Mouse (Mus musculus) cerebellum, adult (tissue): ENCODE data around the gene 1700113H08Rik.

ENCODE experiments used
- ATAC-seq: cut with Nextera tagmentation; 2 replicates; pipeline ENCODE4 v1.9.2; 2017; ENCODE audit warnings: mild to moderate bottlenecking, moderate library complexity, mixed read lengths; ENCODE audit not compliant: insufficient number of reproducible peaks, low FRiP score, low TSS enrichment

1700113H08Rik gene

DNA sequence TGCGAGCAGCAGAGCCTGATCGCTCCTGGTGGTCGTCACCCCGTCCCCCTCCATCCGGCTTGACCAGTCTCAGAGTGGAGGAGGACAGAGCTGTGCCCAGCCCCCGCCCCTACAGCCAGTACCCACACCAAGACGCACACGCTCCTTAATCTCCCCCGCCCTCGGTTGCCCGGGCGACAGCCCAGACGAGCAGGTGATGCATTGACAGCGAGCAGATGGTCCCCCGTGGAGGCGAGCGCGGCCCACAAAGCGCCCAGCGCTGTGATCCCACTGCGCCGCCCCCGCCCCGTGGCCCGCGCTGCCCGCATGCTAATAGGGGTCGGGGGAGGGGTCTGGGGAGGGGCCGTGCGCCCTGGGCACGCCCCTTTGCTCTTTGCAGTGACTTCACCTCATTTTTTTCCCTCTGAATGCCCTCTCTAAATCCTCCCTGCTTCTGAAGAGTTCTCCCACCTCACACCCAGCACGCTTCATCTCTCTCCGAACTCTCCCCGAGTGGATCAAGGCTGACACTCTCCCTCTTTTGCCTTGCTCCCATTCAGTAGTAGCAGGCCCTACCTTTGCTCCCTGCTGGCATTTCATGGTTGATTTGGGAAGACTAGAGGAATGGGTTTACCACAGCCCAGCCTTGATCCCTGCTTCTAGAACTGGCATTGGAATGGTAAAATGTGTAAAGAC, 543 bp downstream of the 1700113H08Rik start:
- ATAC-seq = peak; percentile 57

DNA sequence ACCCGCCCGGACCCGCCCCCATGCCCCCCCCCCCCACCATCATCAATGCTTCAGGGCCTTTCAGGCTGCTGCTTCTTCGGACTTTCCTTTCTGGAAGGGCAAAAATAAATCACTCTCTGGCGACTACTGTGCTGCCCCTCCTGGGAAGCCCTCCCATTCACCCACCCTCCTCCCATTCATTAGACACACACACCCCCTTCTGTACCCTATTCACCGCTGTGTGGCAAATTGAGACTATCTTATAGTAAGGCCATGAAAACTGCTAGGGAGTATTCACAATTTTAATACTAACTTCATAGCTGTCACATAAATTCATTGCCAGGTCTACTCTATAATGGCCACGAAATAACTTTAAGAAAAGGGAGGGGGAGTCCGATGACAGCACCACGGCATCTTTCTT, 1.1 kb downstream of the 1700113H08Rik start:
- no peak for ATAC-seq

DNA sequence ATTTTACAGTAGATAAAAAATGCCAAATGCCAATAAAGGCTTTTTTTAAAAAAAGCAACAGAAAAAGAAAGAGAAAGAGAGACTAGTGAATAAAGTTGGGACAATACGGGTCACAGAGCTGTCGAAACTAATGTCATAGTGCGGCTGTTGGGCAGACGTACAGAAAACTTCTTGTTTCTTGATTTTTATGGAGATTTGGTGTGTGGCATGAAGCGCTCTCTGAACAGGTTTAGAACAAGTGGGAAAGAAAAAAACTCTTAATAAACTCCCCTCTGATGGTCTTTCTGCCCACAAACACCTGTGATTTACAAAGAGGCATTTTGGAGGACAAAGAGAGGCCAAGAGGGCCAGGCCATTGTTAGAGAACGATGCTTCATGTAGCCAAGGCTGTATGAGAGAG, 1.6 kb downstream of the 1700113H08Rik start:
- ATAC-seq = no peak

DNA sequence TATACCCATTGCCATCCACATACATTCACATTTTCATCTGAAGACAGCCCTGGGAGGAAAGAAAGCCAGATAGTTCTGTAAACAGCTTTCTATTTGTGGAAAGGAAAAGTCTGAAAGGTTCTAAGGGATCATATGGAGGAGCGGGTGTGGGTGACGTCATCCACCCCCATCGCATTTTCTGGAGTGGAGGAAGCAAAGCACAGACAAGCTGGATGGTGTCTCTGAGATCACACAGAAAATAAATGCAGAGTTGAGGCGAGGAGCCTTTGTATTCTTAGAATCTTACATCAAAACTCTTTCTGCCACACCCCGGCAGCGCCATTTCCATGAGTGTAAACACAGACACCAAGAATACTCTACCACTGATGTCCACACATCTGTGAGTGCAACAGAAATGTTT, 26.4 kb downstream of the 1700113H08Rik start:
- no peak for ATAC-seq

DNA sequence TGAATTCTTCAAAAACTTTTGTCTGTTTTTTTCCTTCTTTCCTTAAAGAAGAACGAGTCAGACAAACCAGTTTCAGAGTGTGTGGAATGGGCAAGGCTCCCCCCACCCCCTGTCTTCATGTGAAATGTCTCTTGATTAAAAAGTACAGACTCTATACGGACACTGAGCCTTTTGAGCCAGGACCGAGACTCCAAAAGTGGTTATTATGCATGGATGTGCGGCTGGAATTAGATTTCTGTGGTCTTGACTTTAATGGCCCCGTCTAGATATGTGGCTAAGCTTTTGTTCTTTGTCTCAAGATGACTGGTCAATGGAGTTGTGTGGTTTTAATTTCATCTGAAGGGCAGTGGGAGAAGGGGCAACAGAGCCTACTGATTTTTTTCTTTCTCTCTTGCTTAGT, 29.8 kb downstream of the 1700113H08Rik start:
- ATAC-seq = no peak

DNA sequence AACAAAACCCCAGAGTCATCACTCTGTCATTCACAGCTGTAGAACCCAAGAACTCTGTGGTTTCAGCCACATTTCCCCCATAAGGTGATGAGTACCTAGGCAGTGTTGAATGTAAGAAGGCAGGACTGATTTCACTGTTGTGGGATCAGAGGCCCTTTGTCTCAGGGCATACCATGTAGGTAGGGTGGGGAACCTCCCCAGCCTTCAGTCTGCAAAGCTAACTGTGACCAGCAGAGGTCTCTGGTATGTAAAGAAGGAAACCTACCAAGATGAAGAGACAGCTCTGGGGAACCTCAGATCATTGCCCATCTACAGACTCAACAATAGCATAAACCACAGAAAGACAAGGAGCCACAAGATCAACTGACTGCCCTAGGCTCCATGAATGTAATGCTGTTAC, 36.4 kb downstream of the 1700113H08Rik start:
- no peak for ATAC-seq

DNA sequence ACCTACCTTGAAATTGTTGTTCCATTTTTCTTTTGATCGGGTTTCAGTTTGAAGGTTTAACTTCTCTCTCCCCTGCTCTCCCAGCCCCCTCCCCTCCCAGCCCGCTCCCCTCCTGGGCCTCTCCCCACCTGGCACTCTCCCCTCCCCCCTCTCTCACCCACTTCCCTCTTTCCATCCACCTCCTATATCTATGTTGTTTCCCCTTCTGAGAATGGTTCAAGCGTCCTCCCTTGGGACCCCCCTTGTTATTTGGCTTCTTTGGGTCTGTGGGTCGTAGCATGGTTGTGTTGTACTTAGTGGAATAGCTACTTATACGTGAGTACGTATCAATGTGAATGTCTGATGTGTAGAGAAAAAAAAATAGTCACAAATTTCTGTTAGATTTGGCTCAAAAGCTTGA, 40.9 kb downstream of the 1700113H08Rik start:
- no peak for ATAC-seq

DNA sequence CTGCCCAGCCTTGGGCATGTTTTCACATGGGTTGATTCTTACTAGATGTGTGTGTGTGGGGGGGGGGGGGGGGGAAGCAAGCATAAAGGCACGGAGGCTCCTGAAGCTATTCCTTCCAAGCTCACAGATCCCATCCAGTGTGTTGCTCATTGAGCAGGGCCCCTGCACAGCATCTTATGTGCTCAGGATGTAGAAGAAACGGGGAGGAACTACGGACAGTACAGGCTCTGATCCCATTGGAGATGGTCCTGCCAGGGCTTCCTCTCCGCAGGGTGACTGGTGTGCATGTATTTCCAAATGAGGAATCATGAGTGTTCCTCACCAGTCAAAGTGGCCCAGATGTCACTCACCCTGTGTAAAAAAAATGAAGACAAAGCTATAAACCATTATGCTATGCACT, 42.8 kb downstream of the 1700113H08Rik start:
- no peak for ATAC-seq

DNA sequence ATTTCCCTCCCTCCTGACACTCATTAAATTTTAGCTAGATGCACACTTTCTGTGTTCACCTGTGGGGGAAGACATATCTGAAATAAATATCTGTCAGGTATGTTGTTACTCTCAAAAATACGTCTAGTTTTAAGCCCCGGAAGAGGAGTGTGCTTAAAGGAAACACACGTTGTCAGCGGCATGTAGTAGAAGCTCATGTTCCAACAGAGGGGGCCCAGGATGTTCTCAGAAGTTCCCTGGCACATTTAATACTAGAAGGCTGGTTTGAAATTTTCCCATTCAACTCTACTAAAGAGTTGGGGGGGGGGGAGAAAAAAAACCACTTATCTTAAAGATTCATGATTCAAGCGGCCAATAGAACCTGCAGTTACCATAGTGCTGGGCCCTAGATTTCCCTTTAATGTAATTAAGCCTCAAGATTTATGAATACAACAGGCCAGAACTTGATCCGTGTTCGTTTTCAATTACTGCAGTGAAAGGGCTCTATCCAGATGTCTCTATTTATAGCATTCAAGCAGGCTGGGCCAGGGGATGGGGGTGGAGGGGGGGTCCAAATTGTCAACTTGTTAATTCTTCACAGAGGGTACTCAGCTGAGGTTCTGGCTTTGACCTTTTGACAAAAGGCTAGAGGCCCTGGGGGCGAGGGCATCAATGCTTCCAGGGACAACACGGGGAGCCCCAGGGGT, 43.6 kb downstream of the 1700113H08Rik start:
- ATAC-seq = no peak

DNA sequence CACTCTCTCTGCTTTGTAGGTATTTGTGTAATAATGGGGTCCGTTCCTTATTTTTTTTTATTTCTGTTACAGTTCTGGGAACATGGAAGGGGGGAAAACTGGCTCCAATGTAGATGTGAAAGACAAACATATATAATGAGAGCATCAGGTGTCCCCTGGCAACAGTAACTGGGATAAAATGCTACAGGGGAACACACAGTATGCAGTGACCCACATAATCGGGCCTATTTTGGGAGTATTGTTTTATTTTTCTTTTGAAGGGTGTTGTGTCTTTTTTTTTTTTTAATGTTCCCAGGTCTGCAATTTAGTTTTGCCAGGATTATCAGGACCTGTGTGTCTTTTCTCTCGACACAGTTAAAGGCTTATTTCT, 44.1 kb downstream of the 1700113H08Rik start:
- no peak for ATAC-seq

DNA sequence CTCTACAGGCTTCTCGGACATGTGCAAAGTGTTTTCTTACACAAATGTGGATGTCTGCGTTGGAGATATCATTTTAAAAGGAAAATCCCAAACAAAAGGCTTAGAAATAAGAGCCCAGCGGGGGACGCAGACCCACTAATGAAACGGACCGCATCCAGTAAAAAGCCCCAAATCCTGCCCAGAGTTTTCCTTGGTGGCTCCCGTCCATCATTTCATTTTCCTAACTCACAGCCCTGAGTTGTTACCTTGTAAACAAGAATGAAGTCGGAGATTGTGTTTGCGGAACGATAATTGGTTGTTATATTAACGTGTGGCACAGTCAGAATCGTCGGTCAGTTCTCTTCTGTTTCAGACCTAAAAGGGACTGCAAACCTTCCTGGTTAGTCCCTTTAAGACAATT, 44.6 kb downstream of the 1700113H08Rik start:
- ATAC-seq = no peak

DNA sequence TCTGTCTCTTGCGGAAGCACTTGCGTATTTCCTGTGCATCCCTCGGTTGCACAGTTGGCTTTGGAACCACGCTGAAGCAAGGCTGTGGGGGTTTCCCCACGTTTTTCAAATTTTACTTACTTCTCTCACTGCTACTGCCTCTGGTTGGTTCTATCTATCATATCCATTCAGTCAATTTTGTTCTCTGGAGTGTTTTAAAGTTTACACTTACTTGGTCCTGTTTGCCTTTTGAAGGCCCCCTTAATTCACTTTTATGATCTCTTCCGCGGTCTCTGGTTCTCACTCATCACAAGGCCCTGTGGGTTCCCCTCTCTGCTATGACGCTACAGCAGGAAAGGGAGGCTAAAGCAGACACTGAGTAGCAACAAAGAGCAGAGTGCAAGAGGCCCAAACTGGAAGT, 45.4 kb downstream of the 1700113H08Rik start:
- no peak for ATAC-seq

DNA sequence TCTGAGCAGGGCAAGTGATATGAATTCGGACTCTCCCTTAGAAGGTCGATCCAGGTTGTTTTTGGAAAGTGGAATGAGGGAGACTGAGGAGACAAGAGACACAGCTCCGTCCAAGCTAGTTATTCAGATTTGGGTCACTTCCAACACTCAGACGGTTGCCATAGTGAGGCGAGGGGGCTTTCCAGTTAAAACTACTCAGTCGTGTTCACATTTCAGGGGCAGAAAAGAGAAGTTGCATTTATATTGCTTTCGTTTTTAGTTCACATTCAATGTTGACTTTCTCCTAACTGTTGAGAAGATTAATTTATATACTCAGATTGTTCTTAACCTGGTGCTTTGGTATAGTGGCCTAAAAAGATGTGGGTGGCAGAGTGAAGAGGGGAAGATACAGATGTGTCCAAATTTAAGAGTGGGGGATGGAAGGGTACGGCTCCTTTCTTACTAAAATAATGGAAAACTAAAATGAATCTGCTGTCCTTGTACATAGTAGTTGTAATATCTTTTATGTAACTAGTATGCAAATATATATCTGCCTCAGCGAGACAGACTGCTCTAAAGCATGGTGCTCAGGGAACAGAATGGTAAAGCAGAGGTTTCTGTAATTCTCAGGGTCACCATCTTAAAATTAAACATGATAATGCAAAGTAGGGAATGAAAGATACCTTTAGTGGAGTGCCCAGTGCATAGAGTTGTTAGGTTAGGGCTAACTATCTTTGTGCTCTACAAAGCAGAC, 49.9 kb downstream of the 1700113H08Rik start:
- ATAC-seq = no peak

DNA sequence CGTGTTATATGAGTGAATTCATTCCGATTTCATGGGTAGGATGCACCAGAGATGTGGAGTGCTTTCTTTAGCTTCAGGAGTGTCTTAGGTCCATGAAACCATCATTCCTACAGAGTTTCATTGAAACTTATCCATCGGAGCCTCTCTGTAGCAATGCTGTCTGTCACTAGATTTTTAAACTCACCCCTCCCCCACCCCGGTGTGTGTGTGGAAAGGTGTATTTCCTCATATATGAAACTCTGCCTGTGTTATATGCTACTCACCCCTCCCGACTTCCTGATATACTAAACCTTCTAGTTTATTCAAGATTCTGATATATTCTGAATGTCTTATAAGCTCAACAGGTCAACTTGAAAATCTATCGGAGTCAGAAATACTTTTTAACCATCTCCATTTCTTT, 50.5 kb downstream of the 1700113H08Rik start:
- no peak for ATAC-seq

DNA sequence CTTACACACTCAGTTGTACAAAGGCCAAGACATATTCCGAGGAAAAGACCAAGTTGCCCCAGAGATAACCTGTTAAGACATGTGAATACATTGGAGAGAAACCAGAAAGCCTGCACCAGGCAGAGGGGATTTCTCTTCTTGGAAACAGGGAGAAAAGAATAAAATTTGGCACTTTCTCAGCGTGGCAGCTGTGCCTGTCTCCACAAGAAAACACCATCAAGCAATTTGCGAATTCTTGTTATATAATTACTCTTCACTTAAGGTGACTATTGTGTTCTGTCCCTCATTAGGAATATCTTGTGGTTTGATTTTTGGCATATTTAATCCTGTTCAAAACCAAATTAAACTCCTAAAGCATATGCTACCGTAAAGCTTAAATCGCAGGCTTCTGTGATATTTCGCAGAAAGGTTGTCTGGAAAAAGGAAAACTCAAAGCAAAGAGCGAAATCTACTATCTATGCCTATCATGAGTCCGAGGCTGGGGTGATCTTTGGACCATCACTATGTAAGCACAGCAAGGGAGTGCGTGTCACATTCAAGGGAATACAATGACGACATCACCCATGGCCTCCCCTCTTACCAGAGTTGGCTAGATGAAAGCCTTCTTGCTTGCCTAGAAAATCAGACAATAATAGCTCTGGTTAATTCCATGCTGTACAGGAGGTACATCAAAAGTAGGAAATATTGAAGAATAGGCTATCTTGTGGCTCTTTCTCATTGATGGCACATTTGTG, 51.4 kb downstream of the 1700113H08Rik start:
- no peak for ATAC-seq

DNA sequence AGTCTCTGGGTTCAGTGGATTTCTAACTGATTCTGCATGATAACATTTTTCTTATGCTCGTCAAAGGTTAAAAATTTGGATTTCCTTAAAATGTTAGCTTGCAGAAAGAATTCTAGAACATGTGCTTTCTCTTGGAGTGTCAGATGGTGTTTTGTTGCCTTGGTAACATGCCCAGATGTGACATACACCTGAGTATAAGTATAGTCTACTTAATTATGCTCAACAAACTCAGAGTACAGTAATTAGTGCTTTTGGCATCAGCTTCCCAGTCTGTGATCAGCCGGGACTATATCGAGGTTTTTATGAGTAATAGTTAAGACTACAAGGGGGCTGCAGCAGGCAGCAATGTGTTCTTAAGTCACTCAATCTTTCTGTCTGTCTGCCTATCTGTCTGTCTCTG, 53.1 kb downstream of the 1700113H08Rik start:
- no peak for ATAC-seq

DNA sequence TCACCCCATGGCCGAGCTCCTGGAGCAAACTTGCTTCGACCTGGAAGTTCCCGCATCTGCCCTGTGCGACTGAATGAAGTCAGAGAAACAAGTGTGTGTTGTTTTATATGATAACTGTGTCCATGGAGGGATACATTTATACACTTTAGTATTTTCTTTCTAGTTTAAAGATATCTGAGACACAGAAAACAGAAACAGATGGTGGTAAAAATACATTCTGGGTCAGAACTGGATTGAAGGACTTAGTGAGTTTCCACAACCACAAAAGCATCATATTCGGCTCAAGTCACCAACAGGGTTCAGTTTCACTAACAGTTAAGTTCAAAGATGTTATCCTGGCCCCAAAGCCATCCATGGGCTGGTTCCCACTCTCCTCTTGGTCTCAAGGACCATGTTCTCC, 67.2 kb downstream of the 1700113H08Rik start:
- ATAC-seq = no peak

DNA sequence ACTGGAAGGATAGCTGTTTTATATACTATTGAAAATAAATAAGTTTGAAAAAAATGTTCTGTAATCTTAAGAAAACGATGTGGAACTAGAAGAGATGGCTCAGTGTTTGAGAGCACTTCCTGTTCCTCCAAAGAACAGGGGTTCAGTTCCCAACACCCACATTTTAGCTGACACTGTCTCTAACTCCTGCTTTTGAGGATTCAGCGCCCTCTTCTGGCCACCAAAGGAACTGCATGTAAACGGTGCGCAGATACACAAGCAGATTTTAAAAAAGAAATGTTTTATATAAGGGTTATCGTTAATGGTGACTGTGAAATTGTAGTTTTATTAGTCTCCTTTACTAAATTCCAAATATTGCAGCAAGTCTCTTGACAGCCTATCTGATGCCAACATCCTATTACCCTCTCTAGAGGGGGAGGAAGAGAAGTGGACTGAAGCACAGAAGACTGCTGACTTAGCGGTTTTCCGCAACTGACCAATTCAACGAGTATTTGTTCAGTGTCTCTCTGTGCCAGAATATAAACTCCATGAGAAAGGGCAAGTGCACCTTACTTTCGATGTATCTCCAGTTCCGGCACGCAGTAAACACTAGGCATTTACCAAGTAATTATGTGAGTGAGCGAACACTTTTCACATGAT, 68.5 kb downstream of the 1700113H08Rik start:
- ATAC-seq = no peak

DNA sequence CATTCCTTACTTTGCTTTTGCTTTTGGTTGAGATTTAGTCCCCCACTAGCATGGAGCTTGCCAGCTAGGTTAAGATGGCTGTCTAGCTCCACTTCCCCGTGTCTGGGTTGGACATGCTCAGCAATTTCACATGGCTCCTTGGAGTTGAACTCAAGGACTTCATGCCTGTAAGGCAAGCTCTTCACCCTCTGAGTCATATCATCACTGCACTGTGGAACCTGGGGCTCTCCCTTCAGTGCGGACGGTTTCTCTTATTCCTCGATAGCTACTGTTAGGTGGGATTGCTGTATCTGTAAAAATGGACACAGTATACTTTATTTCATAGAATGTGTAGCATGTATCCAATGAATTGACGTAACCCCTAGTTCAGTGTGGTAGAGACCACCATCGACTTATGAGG, 93.2 kb downstream of the 1700113H08Rik start:
- ATAC-seq = no peak

DNA sequence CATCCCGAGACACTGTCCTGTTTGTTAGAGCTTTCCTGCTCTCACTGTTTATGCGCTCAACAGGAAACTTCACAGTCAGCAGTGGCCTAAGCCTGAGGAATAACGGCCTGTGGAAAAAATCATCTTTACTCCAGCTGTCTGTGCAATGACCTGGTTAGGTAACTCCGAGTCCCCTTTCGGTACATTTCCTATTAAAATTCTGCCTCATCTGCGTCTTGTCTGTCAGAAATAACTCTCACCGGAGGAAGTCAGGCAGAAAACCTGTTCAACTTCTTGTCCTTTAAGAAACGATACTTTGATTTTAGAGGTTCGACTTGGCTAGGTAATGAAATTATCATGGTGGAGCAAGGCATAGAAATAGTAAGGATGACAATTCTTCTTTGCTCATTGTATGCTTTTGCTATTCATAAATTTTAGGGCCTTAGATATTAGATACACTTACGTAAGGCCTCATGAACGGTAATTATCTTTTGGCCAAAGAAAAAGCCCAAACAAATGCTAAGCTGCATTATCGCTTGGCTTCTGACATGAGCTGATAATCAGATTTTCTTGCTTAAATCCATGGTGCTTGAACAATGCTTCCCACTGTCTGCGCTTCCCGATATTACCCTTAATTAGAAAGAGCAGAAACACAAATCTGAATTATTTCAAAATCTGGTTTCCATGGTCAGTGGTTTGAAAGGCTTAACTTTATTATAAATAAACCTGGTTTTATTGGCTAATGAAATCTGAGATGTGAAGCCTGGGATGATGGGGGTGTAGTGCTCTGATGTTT, 96.1 kb downstream of the 1700113H08Rik start:
- ATAC-seq = no peak
